Mouse (Mus musculus): ENCODE measurements around the gene Nprl3. TPM values are rescaled to one million over a fixed set of nuclear protein-coding genes. Genes with fewer than 3 reads are reported as not detected.

Nprl3 gene
- polyA plus RNA-seq, 1 experiment, result 113 TPM

GRCm38 (mm10) chr11:32199230-32199629 lies 68.3 kb downstream of the Nprl3 start:
- no peak for TF ChIP-seq GATA1 (IDR thresholded peaks at IDR 0.05; ENCODE audit: low read length)

- TF ChIP-seq GATA1 (IDR thresholded peaks at IDR 0.05; ENCODE audit: low read length), result no peak
These were observed 69.1 kb downstream of the Nprl3 start for GRCm38 (mm10) chr11:32198256-32198955.

- no peak for TF ChIP-seq GATA1 (IDR thresholded peaks at IDR 0.05; ENCODE audit: low read length)
These were observed 69.7 kb downstream of the Nprl3 start for GRCm38 (mm10) chr11:32197766-32198165.

GRCm38 (mm10) chr11:32196727-32197126 lies 70.8 kb downstream of the Nprl3 start:
- TF ChIP-seq GATA1 (IDR thresholded peaks at IDR 0.05; ENCODE audit: low read length), result no peak

GRCm38 (mm10) chr11:32195867-32196540 lies 71.5 kb downstream of the Nprl3 start:
- no peak for TF ChIP-seq GATA1 (IDR thresholded peaks at IDR 0.05; ENCODE audit: low read length)

GRCm38 (mm10) chr11:32194626-32195025 lies 72.9 kb downstream of the Nprl3 start:
- no peak for TF ChIP-seq GATA1 (IDR thresholded peaks at IDR 0.05; ENCODE audit: low read length)

GRCm38 (mm10) chr11:32194086-32194485 lies 73.4 kb downstream of the Nprl3 start:
- no peak for TF ChIP-seq GATA1 (IDR thresholded peaks at IDR 0.05; ENCODE audit: low read length)

GRCm38 (mm10) chr11:32193156-32193555 lies 74.4 kb downstream of the Nprl3 start:
- no peak for TF ChIP-seq GATA1 (IDR thresholded peaks at IDR 0.05; ENCODE audit: low read length)

- no peak for TF ChIP-seq GATA1 (IDR thresholded peaks at IDR 0.05; ENCODE audit: low read length)
These were observed 76.8 kb downstream of the Nprl3 start for GRCm38 (mm10) chr11:32190603-32191110.

GRCm38 (mm10) chr11:32190119-32190518 lies 77.4 kb downstream of the Nprl3 start:
- TF ChIP-seq GATA1 (IDR thresholded peaks at IDR 0.05; ENCODE audit: low read length), result no peak

GRCm38 (mm10) chr11:32189434-32189833 lies 78.1 kb downstream of the Nprl3 start:
- TF ChIP-seq GATA1 (IDR thresholded peaks at IDR 0.05; ENCODE audit: low read length), result no peak

- TF ChIP-seq GATA1 (IDR thresholded peaks at IDR 0.05; ENCODE audit: low read length), result no peak
These were observed 78.6 kb downstream of the Nprl3 start for GRCm38 (mm10) chr11:32188881-32189280.

- TF ChIP-seq GATA1 (IDR thresholded peaks at IDR 0.05; ENCODE audit: low read length), result no peak
These were observed 80.3 kb downstream of the Nprl3 start for GRCm38 (mm10) chr11:32187256-32187655.

GRCm38 (mm10) chr11:32186031-32186430 lies 81.5 kb downstream of the Nprl3 start:
- TF ChIP-seq GATA1 (IDR thresholded peaks at IDR 0.05; ENCODE audit: low read length), result no peak

- TF ChIP-seq GATA1 (IDR thresholded peaks at IDR 0.05; ENCODE audit: low read length), result no peak
These were observed 83.0 kb downstream of the Nprl3 start for GRCm38 (mm10) chr11:32184469-32184868.

- TF ChIP-seq GATA1 (IDR thresholded peaks at IDR 0.05; ENCODE audit: low read length), result no peak
These were observed 85.3 kb downstream of the Nprl3 start for GRCm38 (mm10) chr11:32181973-32182868.

All from G1E-ER4 (cell line).